Mouse (Mus musculus): ENCODE results near the gene Tfap2a. TPM values are rescaled to one million over a fixed set of nuclear protein-coding genes. Genes with fewer than 3 reads are reported as not detected.

Gene Tfap2a
- polyA plus RNA-seq, 1 experiment from 2014 or later, result 10.1 TPM

DNA sequence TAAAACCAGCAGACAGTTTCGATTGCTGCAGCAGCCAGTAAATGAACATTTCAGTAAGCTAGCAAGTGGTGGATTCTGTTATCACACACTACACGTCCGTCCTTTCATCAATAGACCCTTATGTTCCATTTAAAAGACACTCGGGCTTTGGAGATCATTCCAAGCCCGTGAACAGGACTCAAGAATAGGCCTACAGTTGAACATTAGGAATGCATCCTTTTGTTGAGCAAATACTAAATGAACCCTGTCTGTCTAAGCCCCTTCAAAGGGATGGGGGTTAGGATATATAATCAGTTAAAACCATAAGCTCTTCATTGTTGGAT lies 14.6 kb downstream of the Tfap2a start:
- Histone ChIP-seq H3K36me3 (no peaks in the 10 kb centered on the region), H3K27me3 (peaks cover 34% of the 10 kb centered on the region), H3K4me3 (replicated peaks) (peak overlapping the region; percentile 58), H3K27ac (peak overlapping the region; percentile 45; the same call in 1 of the 2 replicates), H3K9ac (replicated peaks) (peak overlapping the region; percentile 44; the same call in 1 of the 2 replicates), H3K4me2 (peak overlapping the region; percentile 86), H3K9me3 (no peaks in the 10 kb centered on the region), H3K4me1 (replicated peaks) (peaks cover 23% of the 10 kb centered on the region)
- ATAC-seq (ENCODE audit: insufficient number of reproducible peaks, insufficient read depth, low FRiP score, low TSS enrichment, low read depth), result no peak
- WGBS, result 9% methylated on average over 5 of the region's 5 CpGs

DNA sequence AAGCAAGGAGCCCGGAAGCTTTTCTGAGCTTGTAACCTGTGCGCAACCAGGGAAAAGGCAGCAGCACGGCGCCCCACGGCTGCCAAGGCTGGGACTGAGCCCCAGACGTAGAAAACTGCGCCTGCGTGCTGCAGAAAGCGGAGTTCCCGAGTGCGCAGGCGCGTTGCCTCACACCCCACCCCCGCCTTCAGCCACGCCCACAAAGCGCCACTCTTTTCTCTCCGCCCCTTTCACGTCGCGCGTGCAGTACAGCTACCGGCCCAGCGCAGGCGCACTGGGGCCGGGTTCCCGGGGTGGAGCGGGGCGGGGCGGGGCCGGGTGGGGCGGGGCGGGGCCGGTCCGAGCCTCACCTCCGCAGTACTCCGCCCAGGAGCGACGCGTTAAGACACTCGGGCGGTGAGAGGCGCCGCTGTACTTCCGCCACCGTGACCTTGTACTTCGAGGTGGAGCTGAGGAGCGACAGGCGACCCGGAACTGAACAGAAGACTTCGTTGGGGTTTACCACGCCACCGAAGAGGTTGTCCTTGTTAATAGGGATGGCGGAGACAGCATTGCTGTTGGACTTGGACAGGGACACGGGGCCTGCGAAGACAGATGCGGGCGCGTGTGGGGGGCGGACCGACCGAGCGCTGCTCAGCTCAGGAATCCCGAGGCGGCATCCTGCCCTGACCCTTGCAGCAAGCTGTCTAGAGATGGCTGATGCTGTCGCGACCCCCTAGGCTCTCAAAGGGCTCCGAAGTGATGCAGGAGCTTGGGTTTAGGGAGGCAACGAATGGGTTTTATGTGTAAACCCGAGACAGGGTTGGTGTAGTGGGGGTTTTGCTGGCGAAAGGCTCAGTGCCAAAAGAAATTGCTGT lies 15.2 kb downstream of the Tfap2a start:
- peak overlapping the region; percentile 58 for H3K4me3 ChIP-seq (replicated peaks)
- H3K4me1 ChIP-seq (replicated peaks), result peaks cover 19% of the 10 kb centered on the region
- under 1% methylated on average over 70 of the region's 70 CpGs for WGBS
- H3K9ac ChIP-seq (replicated peaks), result peak overlapping the region; percentile 44
- peak overlapping the region; percentile 86 for H3K4me2 ChIP-seq
- H3K9me3 ChIP-seq, result no peaks in the 10 kb centered on the region
- H3K27ac ChIP-seq, result peak overlapping the region; percentile 45; the same call in 1 of the 2 replicates
- no peaks in the 10 kb centered on the region for H3K36me3 ChIP-seq
- peak; percentile 93 for ATAC-seq (ENCODE audit: insufficient number of reproducible peaks, insufficient read depth, low FRiP score, low TSS enrichment, low read depth)
- peaks cover 32% of the 10 kb centered on the region for H3K27me3 ChIP-seq

- Histone ChIP-seq H3K27me3 (peaks cover 28% of the 10 kb centered on the region), H3K27ac (peak overlapping the region; percentile 69), H3K4me1 (replicated peaks) (peaks cover 28% of the 10 kb centered on the region), H3K9ac (replicated peaks) (no peak overlapping the region), H3K4me3 (replicated peaks) (no peak overlapping the region), H3K9me3 (no peaks in the 10 kb centered on the region), H3K4me2 (peak overlapping the region; percentile 43), H3K36me3 (no peaks in the 10 kb centered on the region)
- no peak for ATAC-seq (ENCODE audit: insufficient number of reproducible peaks, insufficient read depth, low FRiP score, low TSS enrichment, low read depth)
- WGBS, result 5% methylated on average over 9 of the region's 9 CpGs
Measured at GRCm38 (mm10) chr13:40719741-40720082, 18.5 kb downstream of the Tfap2a start.

DNA sequence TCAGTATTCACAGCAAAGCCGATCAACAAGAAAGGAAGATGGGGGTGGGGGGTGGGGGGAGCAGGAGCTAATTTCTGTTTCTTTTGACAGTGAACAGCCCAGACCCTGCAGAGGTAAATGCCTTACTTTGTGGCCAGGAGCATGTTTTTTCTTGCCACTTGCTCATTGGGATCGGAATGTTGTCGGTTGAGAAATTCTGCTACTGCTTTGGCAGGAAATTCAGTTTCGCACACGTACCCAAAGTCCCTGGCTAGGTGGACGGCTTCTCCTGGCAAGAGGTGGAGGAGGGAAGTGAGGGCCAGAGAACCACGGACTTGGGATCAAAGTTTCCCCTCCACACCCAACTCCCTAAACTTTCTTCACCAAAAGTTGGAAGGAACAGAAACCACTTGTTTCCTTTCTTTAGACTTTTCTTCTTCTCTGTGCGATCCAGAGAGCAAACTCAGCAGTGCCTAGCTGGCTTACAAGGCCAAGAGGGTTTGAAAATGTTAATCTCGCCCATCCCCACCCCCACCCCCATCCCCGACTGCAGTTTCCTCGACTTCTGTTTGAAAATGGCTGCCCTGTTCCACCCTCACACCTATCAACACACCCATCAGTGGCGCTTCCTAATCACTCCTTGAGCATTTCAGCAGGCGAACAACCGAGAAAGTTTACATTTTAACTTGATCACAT lies 19.0 kb downstream of the Tfap2a start:
- no peak overlapping the region for H3K4me3 ChIP-seq (replicated peaks)
- H3K27me3 ChIP-seq, result peaks cover 32% of the 10 kb centered on the region
- peaks cover 28% of the 10 kb centered on the region for H3K4me1 ChIP-seq (replicated peaks)
- H3K9ac ChIP-seq (replicated peaks), result no peak overlapping the region
- 7% methylated on average over 14 of the region's 14 CpGs for WGBS
- H3K36me3 ChIP-seq, result no peaks in the 10 kb centered on the region
- H3K9me3 ChIP-seq, result no peaks in the 10 kb centered on the region
- peak overlapping the region; percentile 69 for H3K27ac ChIP-seq
- ATAC-seq (ENCODE audit: insufficient number of reproducible peaks, insufficient read depth, low FRiP score, low TSS enrichment, low read depth), result no peak
- H3K4me2 ChIP-seq, result peak overlapping the region; percentile 43

- ATAC-seq (ENCODE audit: insufficient number of reproducible peaks, insufficient read depth, low FRiP score, low TSS enrichment, low read depth), result no peak
- Histone ChIP-seq H3K4me3 (replicated peaks) (peak overlapping the region; percentile 26), H3K9ac (replicated peaks) (no peak overlapping the region), H3K27ac (no peak overlapping the region), H3K4me1 (replicated peaks) (peaks cover 23% of the 10 kb centered on the region), H3K9me3 (no peaks in the 10 kb centered on the region), H3K4me2 (peak overlapping the region; percentile 53), H3K36me3 (no peaks in the 10 kb centered on the region), H3K27me3 (peaks cover 36% of the 10 kb centered on the region)
- 6% methylated on average over 31 of the region's 37 CpGs for WGBS
Measured at GRCm38 (mm10) chr13:40716771-40717716, 21.1 kb downstream of the Tfap2a start.

GRCm38 (mm10) chr13:40714531-40714930 lies 23.6 kb downstream of the Tfap2a start:
- 22% methylated on average over 2 of the region's 2 CpGs for WGBS
- no peak for ATAC-seq (ENCODE audit: insufficient number of reproducible peaks, insufficient read depth, low FRiP score, low TSS enrichment, low read depth)

DNA sequence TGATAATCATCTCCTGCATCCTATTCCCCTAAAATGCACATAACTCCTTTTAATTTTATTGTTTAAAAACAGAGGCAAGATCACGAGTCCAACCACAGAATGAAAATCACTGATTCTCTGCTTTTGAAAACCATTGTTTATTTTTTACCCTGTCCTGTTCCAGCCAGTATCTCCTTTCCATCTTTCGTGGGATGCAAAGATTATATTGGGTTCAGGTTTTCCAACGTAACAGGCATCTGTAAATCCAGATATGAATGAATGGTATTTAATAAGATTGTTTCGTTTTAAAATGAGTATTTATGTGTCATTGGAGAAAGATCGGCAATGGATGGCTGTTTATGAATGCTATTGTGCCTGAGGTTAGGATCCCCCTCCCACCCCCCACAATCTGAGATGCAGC lies 24.5 kb downstream of the Tfap2a start:
- no peak overlapping the region for H3K27ac ChIP-seq
- H3K27me3 ChIP-seq, result peaks cover 69% of the 10 kb centered on the region
- no peak for ATAC-seq (ENCODE audit: insufficient number of reproducible peaks, insufficient read depth, low FRiP score, low TSS enrichment, low read depth)
- no peak overlapping the region for H3K9ac ChIP-seq (replicated peaks)
- H3K36me3 ChIP-seq, result no peaks in the 10 kb centered on the region
- H3K4me1 ChIP-seq (replicated peaks), result peaks cover 26% of the 10 kb centered on the region
- 11% methylated on average over 5 of the region's 5 CpGs for WGBS
- H3K4me2 ChIP-seq, result no peak overlapping the region
- H3K9me3 ChIP-seq, result no peaks in the 10 kb centered on the region
- no peak overlapping the region for H3K4me3 ChIP-seq (replicated peaks)

More at GRCm38 (mm10) chr13:40714531-40714930, 23.6 kb downstream of the Tfap2a start:
- no peak overlapping the region for H3K4me3 ChIP-seq (replicated peaks)
- peaks cover 61% of the 10 kb centered on the region for H3K27me3 ChIP-seq
- peaks cover 26% of the 10 kb centered on the region for H3K4me1 ChIP-seq (replicated peaks)
- H3K27ac ChIP-seq, result no peak overlapping the region
- no peak overlapping the region for H3K9ac ChIP-seq (replicated peaks)
- H3K9me3 ChIP-seq, result no peaks in the 10 kb centered on the region
- no peaks in the 10 kb centered on the region for H3K36me3 ChIP-seq
- no peak overlapping the region for H3K4me2 ChIP-seq

DNA sequence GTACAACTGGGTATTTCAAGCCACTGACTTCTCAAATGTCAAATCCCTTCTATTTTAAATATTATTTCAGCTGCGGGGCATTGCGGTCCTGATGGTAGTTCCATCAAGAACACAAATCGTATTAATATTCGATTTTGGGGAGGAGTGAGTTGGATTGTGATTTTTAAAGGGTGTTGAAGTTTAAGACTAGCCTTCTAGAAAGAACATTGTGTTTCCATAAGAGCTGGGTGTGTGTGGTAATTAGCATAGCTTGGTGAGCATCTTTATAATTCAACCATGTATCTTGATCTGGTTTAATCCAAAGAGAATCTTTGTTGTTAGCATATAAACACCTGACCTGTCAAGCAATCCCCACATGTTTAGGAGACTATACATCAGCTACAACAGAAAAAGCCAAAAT lies 24.9 kb downstream of the Tfap2a start:
- Histone ChIP-seq H3K4me3 (replicated peaks) (no peak overlapping the region), H3K9ac (replicated peaks) (no peak overlapping the region), H3K27me3 (peaks cover 73% of the 10 kb centered on the region), H3K27ac (no peak overlapping the region), H3K4me1 (replicated peaks) (peaks cover 26% of the 10 kb centered on the region), H3K36me3 (no peaks in the 10 kb centered on the region), H3K4me2 (no peak overlapping the region), H3K9me3 (no peaks in the 10 kb centered on the region)
- ATAC-seq (ENCODE audit: insufficient number of reproducible peaks, insufficient read depth, low FRiP score, low TSS enrichment, low read depth), result no peak
- 8% methylated on average over 4 of the region's 4 CpGs for WGBS

GRCm38 (mm10) chr13:40712526-40712832 lies 25.7 kb downstream of the Tfap2a start:
- peaks cover 26% of the 10 kb centered on the region for H3K4me1 ChIP-seq (replicated peaks)
- no peak overlapping the region for H3K4me2 ChIP-seq
- H3K4me3 ChIP-seq (replicated peaks), result no peak overlapping the region
- H3K36me3 ChIP-seq, result no peaks in the 10 kb centered on the region
- peaks cover 72% of the 10 kb centered on the region for H3K27me3 ChIP-seq
- no peak overlapping the region for H3K9ac ChIP-seq (replicated peaks)
- ATAC-seq (ENCODE audit: insufficient number of reproducible peaks, insufficient read depth, low FRiP score, low TSS enrichment, low read depth), result no peak
- no peak overlapping the region for H3K27ac ChIP-seq
- WGBS, result 1% methylated on average over 4 of the region's 4 CpGs
- no peaks in the 10 kb centered on the region for H3K9me3 ChIP-seq

DNA sequence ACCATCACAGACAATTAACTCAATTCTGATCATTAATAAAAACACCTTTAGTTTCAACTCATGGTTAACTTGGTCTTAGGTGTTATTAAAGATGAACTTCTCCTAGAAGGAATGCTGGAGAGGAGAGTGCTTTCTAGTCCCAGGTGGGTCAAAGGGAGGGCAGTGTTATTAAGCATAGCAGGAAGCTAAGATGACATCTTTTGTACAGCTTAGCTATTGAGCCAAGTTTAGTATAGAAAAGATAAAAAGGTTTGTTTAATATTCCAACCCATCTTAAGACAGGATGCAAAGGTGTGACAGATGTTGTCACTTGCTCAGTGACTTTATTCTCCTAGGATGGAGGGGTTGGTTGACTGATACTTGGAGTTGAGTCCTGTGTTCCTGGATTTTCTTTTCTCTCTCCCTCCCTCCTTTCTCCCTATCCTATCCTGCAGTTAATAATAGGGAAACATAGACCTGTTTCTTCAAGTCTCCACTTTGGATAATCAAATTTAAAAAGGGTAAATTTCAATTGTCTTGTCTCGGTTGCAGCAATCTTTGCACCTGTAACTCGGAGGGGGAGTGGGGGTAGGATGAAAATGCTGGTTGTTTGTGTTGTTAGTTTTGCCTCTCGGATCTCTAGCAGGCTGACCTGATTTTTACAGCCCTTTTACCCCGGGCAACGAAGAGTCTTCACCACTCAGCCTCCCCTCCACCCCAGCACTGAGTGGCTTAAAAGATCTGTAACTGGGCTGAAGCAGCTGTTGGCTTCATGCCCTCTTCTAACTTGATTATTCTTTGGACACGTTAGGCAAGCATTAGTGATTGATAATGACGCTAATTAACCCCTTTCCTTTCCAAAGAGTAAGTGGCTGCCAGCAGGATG lies 26.3 kb downstream of the Tfap2a start:
- Histone ChIP-seq H3K4me2 (no peak overlapping the region), H3K9ac (replicated peaks) (no peak overlapping the region), H3K27me3 (peaks cover 72% of the 10 kb centered on the region), H3K36me3 (no peaks in the 10 kb centered on the region), H3K4me1 (replicated peaks) (peaks cover 20% of the 10 kb centered on the region), H3K27ac (no peak overlapping the region), H3K9me3 (no peaks in the 10 kb centered on the region), H3K4me3 (replicated peaks) (no peak overlapping the region)
- under 1% methylated on average over 7 of the region's 7 CpGs for WGBS
- no peak for ATAC-seq (ENCODE audit: insufficient number of reproducible peaks, insufficient read depth, low FRiP score, low TSS enrichment, low read depth)
